ENCODE assay signal across 7 mouse cellular contexts in the genomic region with DNA sequence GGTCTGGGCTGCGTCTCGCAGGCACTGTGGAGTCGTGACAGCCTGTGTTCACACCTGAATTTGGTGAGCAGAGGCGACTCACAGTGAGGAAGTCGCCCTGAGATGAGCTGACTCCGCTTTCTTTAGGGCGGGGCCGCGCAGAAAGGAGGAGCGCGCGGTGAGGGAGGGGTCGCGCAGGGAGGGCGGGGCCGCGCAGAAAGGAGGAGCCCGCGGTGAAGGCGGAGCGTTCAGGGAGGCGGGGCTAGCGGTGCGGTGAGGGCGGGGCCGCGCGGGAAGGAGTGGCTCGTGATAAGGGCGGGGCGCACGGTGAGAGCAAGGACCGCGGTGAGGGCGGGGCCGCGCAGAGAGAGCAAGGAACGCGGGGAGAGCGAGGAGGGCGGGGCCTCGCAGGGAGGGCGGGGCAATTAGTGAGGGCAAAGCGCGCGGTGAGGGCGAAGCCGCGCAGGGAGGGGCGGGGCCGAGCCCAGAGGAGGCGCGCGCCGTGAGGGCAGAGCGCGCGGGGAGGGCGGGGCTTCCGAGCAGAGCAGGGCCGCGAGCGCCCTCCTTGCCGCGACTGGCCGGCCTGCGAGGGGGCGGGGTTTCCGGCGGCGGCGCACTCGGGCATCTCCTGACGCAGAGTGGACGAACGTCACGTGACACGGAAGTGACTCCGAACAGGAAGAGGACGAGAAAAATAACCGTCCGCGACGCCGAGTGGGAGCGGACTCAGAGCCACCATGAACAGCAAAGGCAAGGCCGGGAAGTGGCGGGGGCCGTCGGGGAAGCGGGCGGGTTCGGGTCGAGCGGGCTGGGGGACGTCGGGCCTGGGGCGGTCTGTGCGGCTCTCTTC. TPM values are rescaled to one million over a fixed set of nuclear protein-coding genes. Genes with fewer than 3 reads are reported as not detected.
DNase-seq lines count a peak whose midpoint lies in the region; ATAC-seq lines count a peak whose summit lies in the region.

Gene Dazap2 (plus strand): TSS at position 354 of the 829 bp plus-strand sequence.

- H3K4me1 ChIP-seq in embryonic facial prominence, embryonic 11.5 days (ENCODE audit: control insufficient read depth, insufficient read depth, low read length), result no peaks in the 10 kb centered on the region; the same call in 1 of the 2 replicates
- peaks cover 6% of the 10 kb centered on the region; the same call in 1 of the 2 replicates for H3K4me1 ChIP-seq in limb, embryonic 11.5 days (ENCODE audit: control insufficient read depth, insufficient read depth, low read length)
- H3K4me1 ChIP-seq in midbrain, embryonic 14.5 days (ENCODE audit: control insufficient read depth, insufficient read depth, low read length), result peaks cover 18% of the 10 kb centered on the region

- H3K4me2 ChIP-seq in embryonic facial prominence, embryonic 11.5 days (ENCODE audit: low read depth, low read length), result peak within 1 kb of the TSS; percentile 74
- peak within 1 kb of the TSS; percentile 80 for H3K4me2 ChIP-seq in limb, embryonic 11.5 days (ENCODE audit: low read depth, severe bottlenecking)
- peak within 1 kb of the TSS; percentile 87 for H3K4me2 ChIP-seq in midbrain, embryonic 14.5 days (ENCODE audit: low read length)

- H3K9ac ChIP-seq in embryonic facial prominence, embryonic 11.5 days (replicated peaks; ENCODE audit: low read length), result peak within 1 kb of the TSS; percentile 82
- peak within 1 kb of the TSS; percentile 76 for H3K9ac ChIP-seq in limb, embryonic 11.5 days (ENCODE audit: low read length)
- peak within 1 kb of the TSS; percentile 80 for H3K9ac ChIP-seq in midbrain, embryonic 14.5 days (replicated peaks; ENCODE audit: low read length)

- no peaks in the 10 kb centered on the region for H3K9me3 ChIP-seq in embryonic facial prominence, embryonic 11.5 days (replicated peaks; ENCODE audit: control insufficient read depth, low read length)
- H3K9me3 ChIP-seq in limb, embryonic 11.5 days (ENCODE audit: control insufficient read depth, low read length), result no peaks in the 10 kb centered on the region
- H3K9me3 ChIP-seq in midbrain, embryonic 14.5 days (ENCODE audit: control insufficient read depth, low read length), result no peaks in the 10 kb centered on the region

- peak; percentile 100 for DNase-seq in adrenal gland, postnatal 14 days
- peak; percentile 98 for DNase-seq in embryonic facial prominence, embryonic 11.5 days (ENCODE audit: low spot score)
- peak; percentile 100 for DNase-seq in heart, adult 11 months
- DNase-seq in kidney, adult 18-20 months, result peak; percentile 98
- peak; percentile 99 for DNase-seq in limb, embryonic 11.5 days (ENCODE audit: low spot score)
- DNase-seq in midbrain, embryonic 14.5 days, result peak; percentile 98
- peak; percentile 99 for DNase-seq in spleen, adult 18-20 months

- peak within 1 kb of the TSS; percentile 95 for H3K4me3 ChIP-seq in embryonic facial prominence, embryonic 11.5 days (ENCODE audit: low read depth, low read length)
- H3K4me3 ChIP-seq in limb, embryonic 11.5 days (ENCODE audit: low read depth, low read length), result peak within 1 kb of the TSS; percentile 70
- peak within 1 kb of the TSS; percentile 93 for H3K4me3 ChIP-seq in midbrain, embryonic 14.5 days (replicated peaks; ENCODE audit: low read depth, low read length)

- 1% methylated on average over 71 of the region's 99 CpGs for WGBS in embryonic facial prominence, embryonic 11.5 days
- whole genome bisulfite sequencing in limb, embryonic 11.5 days, result under 1% methylated on average over 77 of the region's 99 CpGs
- 1% methylated on average over 88 of the region's 99 CpGs for WGBS in midbrain, embryonic 14.5 days

- H3K27ac ChIP-seq in embryonic facial prominence, embryonic 11.5 days (replicated peaks; ENCODE audit: low read depth, low read length), result peak within 1 kb of the TSS; percentile 83
- H3K27ac ChIP-seq in limb, embryonic 11.5 days (replicated peaks; ENCODE audit: low read depth, low read length), result peak within 1 kb of the TSS; percentile 83
- H3K27ac ChIP-seq in midbrain, embryonic 14.5 days (replicated peaks; ENCODE audit: low read depth, low read length), result peak within 1 kb of the TSS; percentile 97

- peak; percentile 77 for ATAC-seq in embryonic facial prominence, embryonic 11.5 days (replicated peaks; ENCODE audit: insufficient number of reproducible peaks, low FRiP score, low TSS enrichment, low read depth)
- peak; percentile 84 for ATAC-seq in limb, embryonic 11.5 days (ENCODE audit: insufficient number of reproducible peaks, low FRiP score, low TSS enrichment, low read depth)
- peak; percentile 90 for ATAC-seq in midbrain, embryonic 14.5 days (ENCODE audit: low FRiP score, low TSS enrichment)

- H3K27me3 ChIP-seq in embryonic facial prominence, embryonic 11.5 days (ENCODE audit: control insufficient read depth, insufficient read depth, low read length), result 0 out of 2 replicates have a peak, but pooled peaks cover 2% of the 10 kb centered on the region
- no peaks in the 10 kb centered on the region; the same call in 1 of the 2 replicates for H3K27me3 ChIP-seq in limb, embryonic 11.5 days (ENCODE audit: control insufficient read depth, insufficient read depth, low read length)
- H3K27me3 ChIP-seq in midbrain, embryonic 14.5 days (ENCODE audit: control insufficient read depth, insufficient read depth, low read length), result no peaks in the 10 kb centered on the region

- H3K36me3 ChIP-seq in embryonic facial prominence, embryonic 11.5 days (replicated peaks; ENCODE audit: control insufficient read depth, insufficient read depth, low read depth, low read length), result no peaks in the 10 kb centered on the region; the same call in 1 of the 2 replicates
- H3K36me3 ChIP-seq in limb, embryonic 11.5 days (ENCODE audit: control insufficient read depth, insufficient read depth, low read length), result peaks cover 3% of the 10 kb centered on the region; the same call in 1 of the 2 replicates
- peaks cover 24% of the 10 kb centered on the region for H3K36me3 ChIP-seq in midbrain, embryonic 14.5 days (ENCODE audit: control insufficient read depth, insufficient read depth, low read length)

RNA-seq across cellular contexts. Expression of gene Dazap2, which starts in this region (rescaled TPM):
- total RNA-seq in adrenal gland, postnatal 14 days (2021), result 208 and 209 TPM in 2 replicates
- 210 and 213 TPM in 2 replicates for polyA plus RNA-seq in embryonic facial prominence, embryonic 11.5 days (2014; fragmentation: Nextera tagmentation; extraction: Ambion mirVana)
- 196 and 201 TPM in 2 replicates for polyA plus RNA-seq in limb, embryonic 11.5 days (2014; fragmentation: Nextera tagmentation; extraction: Ambion mirVana)
- polyA plus RNA-seq in midbrain, embryonic 14.5 days (2014; fragmentation: Nextera tagmentation; extraction: Ambion mirVana), result 139 and 171 TPM in 2 replicates

Comparison
In these comparisons a context has a peak if more than half of its experiments do, and no peak if none do; other contexts are left out.
1. Peak in every context shown above with its lines: DNase-seq, ATAC-seq, H3K4me3 ChIP-seq and H3K27ac ChIP-seq.